Mouse (Mus musculus) E14TG2a.4 (cell line): ENCODE data around the gene Fam192a.

Experiments used
- CTCF ChIP-seq: conservative IDR thresholded peaks from 2 replicates; pipeline ENCODE4 v1.5.1; 2014; ENCODE audit warnings: low read length
- NANOG ChIP-seq: IDR thresholded peaks from 2 replicates; pipeline ENCODE4 v1.6.1; 2014; ENCODE audit warnings: borderline replicate concordance, low read length, mixed read lengths
- POU5F1 ChIP-seq: IDR thresholded peaks from 2 replicates; pipeline ENCODE4 v1.6.1; 2014; ENCODE audit warnings: low read length, borderline replicate concordance

DNA sequence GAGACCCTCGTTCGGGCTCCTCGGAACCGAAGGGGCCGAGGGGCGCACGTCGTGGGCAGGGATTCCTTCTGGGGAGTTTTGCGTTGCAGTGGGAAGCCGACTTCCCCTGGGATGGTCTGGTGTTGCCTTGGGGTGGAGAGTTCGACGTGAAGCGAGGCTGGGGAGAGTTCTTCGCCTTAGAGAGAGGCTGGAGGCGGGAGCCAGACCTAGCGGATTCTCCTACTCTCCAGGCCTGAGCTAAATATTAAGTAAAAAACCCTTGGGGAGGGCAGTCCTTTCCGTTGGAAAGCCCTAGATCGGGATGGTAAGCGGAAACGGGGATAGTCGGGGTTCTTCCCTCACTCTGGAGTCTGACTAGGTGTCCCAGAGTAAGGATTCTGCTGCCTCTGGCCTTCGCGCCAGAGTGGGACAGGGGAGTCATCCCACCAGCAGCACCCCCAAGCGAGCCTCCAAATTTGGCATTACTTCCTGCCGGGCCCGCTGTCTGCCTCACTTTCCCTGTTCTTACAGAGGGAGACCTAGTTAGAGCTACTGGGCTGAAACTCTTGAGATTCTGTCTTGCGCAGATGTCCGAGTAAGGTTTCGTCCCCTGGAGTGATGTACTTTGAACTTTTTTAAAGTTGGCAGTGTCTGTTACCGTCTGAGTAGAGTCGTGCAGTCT, 804 bp upstream of the Fam192a start:
- no peak for TF ChIP-seq CTCF
- TF ChIP-seq NANOG, result no peak
- no peak for TF ChIP-seq POU5F1
